Mouse (Mus musculus) retina, adult 2 months (tissue): ENCODE measurements around the gene Lce3d.
A peak's percentile ranks its signal among the peaks of the same experiment; 100 is the strongest.

Source experiments
- DNase-seq: peaks from one replicate; pipeline ENCODE4 v3.0.0-alpha.2; 2012; ENCODE audit warnings: low read depth, low spot score

Gene Lce3d

DNA sequence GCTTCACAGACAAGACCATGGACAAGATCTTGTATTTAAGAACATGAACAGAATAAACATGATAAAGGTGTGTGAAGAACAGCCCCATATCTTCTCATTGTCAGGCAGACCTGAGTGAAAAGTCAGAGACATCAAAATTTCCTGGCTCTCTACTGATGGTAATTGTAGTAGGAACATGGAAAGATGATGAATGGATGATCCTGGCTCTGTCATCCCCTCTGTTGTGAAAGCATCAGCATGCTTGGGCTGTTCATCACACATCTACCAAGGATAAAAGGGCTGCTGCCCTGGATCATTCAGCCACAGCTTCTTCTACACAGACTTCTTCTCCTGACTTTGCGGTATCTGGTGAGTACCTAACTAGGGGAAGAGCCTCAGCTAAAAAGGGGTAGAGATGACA lies at the start of gene Lce3d:
TSS of gene Lce3d (plus strand) at position 301 of the 400 bp plus-strand sequence.
- no peak for DNase-seq

DNA sequence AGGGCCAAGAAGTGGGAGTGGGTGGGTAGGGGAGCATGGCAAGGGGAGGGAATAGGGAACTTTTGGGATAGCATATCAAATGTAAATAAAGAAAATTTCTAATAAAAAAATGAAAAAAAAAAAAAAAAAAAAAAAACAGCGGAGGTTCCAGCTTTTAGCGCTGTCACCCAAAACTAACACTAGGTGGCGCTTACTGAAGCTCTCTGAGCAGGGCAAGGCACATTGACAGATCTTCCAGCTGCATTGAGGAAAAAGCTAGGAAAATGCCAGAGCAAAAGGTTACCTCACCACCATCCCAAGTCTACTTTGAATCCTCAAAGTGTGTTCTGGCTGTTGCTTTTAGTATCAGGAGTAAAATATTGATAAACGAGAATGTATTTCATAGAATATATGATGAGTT lies 49.6 kb upstream of the Lce3d start:
- DNase-seq = peak; percentile 2

DNA sequence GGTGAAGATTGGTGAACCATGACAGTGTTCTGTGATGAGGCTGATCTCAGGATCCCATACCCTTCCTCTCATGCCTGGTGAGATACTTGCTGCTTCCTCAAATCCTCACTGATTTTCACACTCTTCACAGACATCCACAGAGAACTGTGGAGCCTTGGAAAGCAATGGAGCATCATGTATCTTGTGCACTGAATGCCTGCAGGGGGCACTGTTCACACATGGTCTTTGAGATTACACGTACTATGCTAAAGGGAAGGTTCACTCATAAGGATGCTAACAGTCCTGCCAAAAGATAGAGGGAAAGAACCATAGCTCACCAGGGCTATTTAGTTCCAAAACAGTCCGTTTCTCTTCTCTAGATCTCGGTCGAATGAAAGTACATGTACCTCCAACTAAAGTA lies 36.8 kb upstream of the Lce3d start:
- DNase-seq = no peak

DNA sequence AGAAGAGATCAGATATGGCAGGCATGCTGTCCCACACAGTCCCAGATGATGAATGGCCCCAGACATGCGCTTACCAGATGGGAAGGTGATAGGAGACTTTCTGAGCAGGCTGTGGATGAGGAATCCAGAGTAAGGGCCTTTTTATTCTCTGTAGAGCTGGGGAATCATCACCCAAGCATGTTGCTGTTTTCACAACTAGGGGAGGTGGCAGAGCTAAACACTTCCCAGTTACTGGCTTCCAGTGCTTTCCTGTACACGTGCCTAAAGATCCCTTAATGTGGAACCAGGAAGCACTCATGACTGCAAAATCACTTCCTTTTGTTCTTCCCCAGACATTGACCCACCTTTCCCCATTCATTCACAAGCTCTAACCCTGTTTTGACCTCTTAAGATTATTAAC lies 31.1 kb upstream of the Lce3d start, which contains the start of gene Lce3a:
TSS of gene Lce3a (minus strand) at position 101 of the 400 bp plus-strand sequence.
- no peak for DNase-seq

DNA sequence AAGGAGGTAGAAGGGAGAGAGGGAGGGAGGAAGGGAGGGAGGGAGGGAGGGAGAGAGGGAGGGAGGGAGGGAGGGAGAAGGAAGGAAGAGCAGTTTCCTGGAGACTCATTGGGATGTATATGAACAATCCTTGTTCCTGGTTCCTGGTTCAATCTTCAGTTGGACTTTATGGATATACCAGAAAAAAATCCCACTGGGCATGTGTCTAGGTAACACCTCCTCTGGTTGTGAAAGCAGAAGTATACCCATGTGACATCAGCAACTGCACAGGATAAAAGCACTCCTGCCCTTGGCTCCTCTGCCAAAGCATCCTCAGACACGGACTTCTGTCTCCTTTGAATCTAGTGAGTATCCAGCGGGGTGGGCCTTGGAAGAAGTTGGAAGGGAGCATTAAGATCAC lies 24.5 kb upstream of the Lce3d start, which contains the start of gene Lce3b:
TSS of gene Lce3b (plus strand) at position 301 of the 400 bp plus-strand sequence.
- no peak for DNase-seq

DNA sequence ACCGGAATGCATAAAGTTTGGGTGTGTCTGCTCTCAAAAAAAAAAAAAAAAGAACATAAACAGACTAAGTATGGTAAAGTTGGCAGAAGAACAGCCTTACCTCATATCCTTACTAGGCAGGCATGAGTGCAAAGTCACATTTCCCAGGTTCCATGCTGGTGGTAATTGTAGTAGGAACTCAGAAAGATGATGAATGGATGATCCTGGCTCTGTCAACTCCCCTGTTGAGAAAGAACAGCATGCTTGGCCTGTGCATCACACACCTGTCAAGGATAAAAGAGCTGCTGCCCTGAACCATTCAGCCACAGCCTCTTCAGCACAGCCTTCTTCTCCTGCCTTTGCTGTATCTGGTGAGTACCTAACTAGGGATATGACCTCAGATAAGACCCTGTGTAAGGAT lies 13.0 kb upstream of the Lce3d start, which contains the start of gene Lce3c:
TSS of gene Lce3c (plus strand) at position 301 of the 400 bp plus-strand sequence.
- no peak for DNase-seq

DNA sequence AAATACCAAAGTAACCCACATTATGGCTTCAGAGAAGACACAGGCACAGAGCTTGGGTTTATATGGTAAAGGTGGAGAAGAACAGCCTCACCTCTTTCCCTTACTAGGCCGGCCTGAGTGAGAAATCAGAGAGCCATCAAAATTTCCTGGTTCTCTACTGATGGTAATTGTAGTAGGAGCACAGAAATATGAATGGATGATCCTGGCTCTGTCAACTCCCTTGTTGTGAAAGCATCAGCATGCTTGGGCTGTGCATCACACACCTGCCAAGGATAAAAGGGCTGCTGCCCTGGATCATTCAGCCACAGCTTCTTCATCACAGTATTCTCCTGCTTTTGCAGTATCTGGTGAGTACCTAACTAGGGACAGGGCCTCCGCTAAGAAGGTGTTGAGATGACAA lies 9.6 kb downstream of the Lce3d start, which contains the start of gene Lce3e:
TSS of gene Lce3e (plus strand) at position 301 of the 400 bp plus-strand sequence.
- no peak for DNase-seq

DNA sequence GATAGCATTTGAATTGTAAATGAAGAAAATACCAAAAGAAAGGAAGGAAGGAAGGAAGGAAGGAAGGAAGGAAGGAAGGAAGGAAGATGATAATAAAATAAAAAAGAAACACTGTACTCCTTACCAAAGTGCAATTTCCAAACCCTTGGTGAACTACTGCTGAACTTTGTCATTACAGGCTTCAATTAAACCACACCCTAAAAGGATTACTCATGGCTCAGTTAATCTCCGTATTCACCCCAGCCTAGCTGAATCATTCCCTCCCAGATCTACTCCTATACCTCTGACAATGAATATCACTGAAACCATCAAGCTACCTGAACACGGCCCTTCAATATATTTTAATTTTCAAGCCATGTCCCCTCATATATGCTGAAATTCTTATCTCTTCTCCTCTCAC lies 21.3 kb downstream of the Lce3d start:
- DNase-seq = no peak

DNA sequence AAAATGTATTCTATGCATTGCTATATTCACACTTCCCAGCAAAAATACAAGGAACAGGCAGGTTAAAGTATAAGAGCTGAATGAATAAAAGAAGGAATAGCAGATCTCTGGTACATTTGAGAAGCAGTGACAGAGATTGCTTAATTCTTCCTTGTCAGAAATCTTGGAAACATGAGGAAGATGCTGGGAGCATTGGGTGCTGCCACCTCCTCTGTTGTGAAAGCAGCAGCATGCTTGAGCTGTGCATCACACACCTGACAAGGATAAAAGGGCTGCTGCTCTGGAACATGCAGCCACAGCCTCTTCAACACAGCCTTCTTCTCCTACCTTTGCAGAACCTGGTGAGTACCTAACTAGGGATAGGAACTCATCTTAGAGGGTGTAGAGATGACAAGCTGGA lies 34.7 kb downstream of the Lce3d start, which contains the start of gene Lce3f:
TSS of gene Lce3f (plus strand) at position 301 of the 400 bp plus-strand sequence.
- DNase-seq = no peak

DNA sequence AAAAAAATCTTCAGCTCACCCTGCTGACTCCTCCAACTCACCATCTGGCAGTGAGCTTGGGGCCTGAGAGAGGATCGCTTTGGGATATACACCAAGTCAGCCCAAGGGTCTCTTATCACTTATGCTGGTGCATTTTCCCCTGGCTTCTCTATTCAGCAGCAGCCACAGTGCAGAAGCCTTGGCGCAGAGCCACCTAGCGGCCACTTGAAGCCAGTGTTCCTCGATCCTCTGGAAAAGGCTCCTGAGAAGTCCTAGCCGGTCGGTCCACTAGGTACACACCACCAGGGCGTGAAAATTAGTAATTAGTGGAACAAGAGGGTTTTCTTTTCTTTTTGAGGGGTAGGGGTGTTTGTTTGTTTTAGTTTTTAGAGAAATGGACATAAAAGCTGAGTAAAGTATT lies 41.5 kb downstream of the Lce3d start:
- DNase-seq = peak; percentile 4

DNA sequence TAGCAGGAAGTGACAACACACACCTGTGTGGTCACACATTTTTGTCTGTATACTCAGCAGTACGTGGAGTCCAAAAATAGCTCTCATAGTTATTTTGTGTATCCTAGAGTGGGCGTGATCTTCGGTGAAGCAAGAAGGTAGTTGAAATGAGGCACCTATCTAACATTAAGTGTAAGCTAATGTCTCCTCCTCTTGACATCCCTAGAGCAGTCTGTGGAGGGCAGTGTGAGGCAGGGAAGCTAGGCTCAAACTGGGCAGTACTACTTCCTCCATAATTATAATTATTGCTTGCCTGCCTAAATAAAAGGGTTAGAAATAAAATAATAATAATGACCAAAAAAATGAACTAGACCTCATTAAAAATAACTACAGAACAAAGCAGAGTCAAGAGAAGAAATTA lies 43.4 kb downstream of the Lce3d start:
- DNase-seq = no peak

DNA sequence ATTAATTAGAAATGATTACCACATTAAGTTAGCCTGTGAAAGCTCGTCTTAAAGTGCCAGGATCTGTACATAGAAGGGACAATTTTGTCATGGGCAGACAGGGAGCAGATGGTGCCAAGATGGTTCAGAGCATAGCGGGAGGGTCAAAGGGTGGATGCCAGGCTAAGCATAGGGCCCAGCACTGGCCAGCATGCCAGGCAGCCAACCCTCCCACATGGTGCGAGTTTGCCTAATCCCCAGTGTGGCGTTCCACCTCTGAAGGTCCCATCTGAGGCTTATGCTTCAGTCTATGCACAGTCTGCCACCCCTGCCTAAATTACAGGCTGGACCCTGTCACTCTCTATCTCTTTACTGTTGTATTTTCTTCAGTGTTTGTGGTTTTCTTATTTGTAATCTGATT lies 45.7 kb downstream of the Lce3d start:
- no peak for DNase-seq
